Comparison of ENCODE assay signal across 7 mouse cellular contexts in genomic region chr14:79771802-79772511, GRCm38 (mm10). TPM values are rescaled to one million over a fixed set of nuclear protein-coding genes. Genes with fewer than 3 reads are reported as not detected.
DNase-seq lines count a peak whose midpoint lies in the region; ATAC-seq and TF ChIP-seq lines count a peak whose summit lies in the region.

No protein-coding gene starts in this region.

- peak overlapping the region; percentile 69 for H3K4me2 ChIP-seq in lung, embryonic 14.5 days
- peak overlapping the region; percentile 83 for H3K4me2 ChIP-seq in forebrain, embryonic 14.5 days (ENCODE audit: low read length)
- peak overlapping the region; percentile 80 for H3K4me2 ChIP-seq in limb, embryonic 15.5 days
- H3K4me2 ChIP-seq in stomach, embryonic 14.5 days (replicated peaks; ENCODE audit: low read depth, low read length), result peak overlapping the region; percentile 69

- no peaks in the 10 kb centered on the region for H3K9me3 ChIP-seq in lung, embryonic 14.5 days (ENCODE audit: low read depth, low read length)
- H3K9me3 ChIP-seq in forebrain, embryonic 14.5 days (replicated peaks; ENCODE audit: control insufficient read depth, low read length), result 0 out of 2 replicates have a peak, but pooled peaks cover 4% of the 10 kb centered on the region
- no peaks in the 10 kb centered on the region for H3K9me3 ChIP-seq in limb, embryonic 15.5 days
- H3K9me3 ChIP-seq in stomach, embryonic 14.5 days (ENCODE audit: control insufficient read depth, low read depth, low read length), result no peaks in the 10 kb centered on the region

- WGBS in lung, embryonic 14.5 days, result 2% methylated on average over 20 of the region's 20 CpGs
- WGBS in forebrain, embryonic 14.5 days, result under 1% methylated on average over 20 of the region's 20 CpGs
- WGBS in limb, embryonic 15.5 days, result 2% methylated on average over 20 of the region's 20 CpGs
- WGBS in stomach, embryonic 14.5 days, result 2% methylated on average over 20 of the region's 20 CpGs

- H3K27me3 ChIP-seq in lung, embryonic 14.5 days (ENCODE audit: insufficient read depth, low read length), result peaks cover 84% of the 10 kb centered on the region
- peaks cover 20% of the 10 kb centered on the region; the same call in 1 of the 2 replicates for H3K27me3 ChIP-seq in forebrain, embryonic 14.5 days (replicated peaks; ENCODE audit: control insufficient read depth, insufficient read depth, low read length)
- peaks cover 93% of the 10 kb centered on the region for H3K27me3 ChIP-seq in limb, embryonic 15.5 days
- H3K27me3 ChIP-seq in stomach, embryonic 14.5 days (ENCODE audit: control insufficient read depth, insufficient read depth, low read length), result peaks cover 58% of the 10 kb centered on the region

- TF ChIP-seq CTCF in lung, embryonic 14.5 days (IDR thresholded peaks at IDR 0.05; ENCODE audit: low read depth), result no peak

- H3K4me3 ChIP-seq in lung, embryonic 14.5 days (ENCODE audit: low read depth, low read length), result peak overlapping the region; percentile 35
- peak overlapping the region; percentile 60 for H3K4me3 ChIP-seq in forebrain, embryonic 14.5 days (ENCODE audit: low read depth, low read length)
- H3K4me3 ChIP-seq in limb, embryonic 15.5 days, result peak overlapping the region; percentile 43
- peak overlapping the region; percentile 29 for H3K4me3 ChIP-seq in stomach, embryonic 14.5 days (ENCODE audit: low read depth, low read length)

- ATAC-seq in lung, embryonic 14.5 days (ENCODE audit: insufficient read depth), result no peak
- ATAC-seq in forebrain, embryonic 14.5 days, result peak; percentile 18; the same call in 1 of the 2 replicates
- no peak for ATAC-seq in limb, embryonic 15.5 days (ENCODE audit: insufficient number of reproducible peaks, low FRiP score, low TSS enrichment, low read depth)
- ATAC-seq in stomach, embryonic 14.5 days (ENCODE audit: insufficient number of reproducible peaks, insufficient read depth, low FRiP score, low read depth), result no peak

- no peaks in the 10 kb centered on the region for H3K36me3 ChIP-seq in lung, embryonic 14.5 days (ENCODE audit: insufficient read depth)
- no peaks in the 10 kb centered on the region for H3K36me3 ChIP-seq in forebrain, embryonic 14.5 days (ENCODE audit: control insufficient read depth, insufficient read depth, low read length)
- no peaks in the 10 kb centered on the region for H3K36me3 ChIP-seq in limb, embryonic 15.5 days
- H3K36me3 ChIP-seq in stomach, embryonic 14.5 days (ENCODE audit: control insufficient read depth, insufficient read depth, low read length), result no peaks in the 10 kb centered on the region

- H3K9ac ChIP-seq in lung, embryonic 14.5 days, result no peak overlapping the region
- H3K9ac ChIP-seq in forebrain, embryonic 14.5 days (ENCODE audit: low read length), result peak overlapping the region; percentile 66
- no peak overlapping the region for H3K9ac ChIP-seq in limb, embryonic 15.5 days
- no peak overlapping the region for H3K9ac ChIP-seq in stomach, embryonic 14.5 days (replicated peaks; ENCODE audit: low read depth, low read length)

- peaks cover 5% of the 10 kb centered on the region; the same call in 1 of the 2 replicates for H3K4me1 ChIP-seq in lung, embryonic 14.5 days (ENCODE audit: insufficient read depth)
- H3K4me1 ChIP-seq in forebrain, embryonic 14.5 days (ENCODE audit: control insufficient read depth, insufficient read depth, low read length), result peaks cover 31% of the 10 kb centered on the region
- peaks cover 48% of the 10 kb centered on the region for H3K4me1 ChIP-seq in limb, embryonic 15.5 days
- peaks cover 18% of the 10 kb centered on the region; the same call in 1 of the 2 replicates for H3K4me1 ChIP-seq in stomach, embryonic 14.5 days (ENCODE audit: control insufficient read depth, insufficient read depth, low read length)

- DNase-seq in lung, embryonic 14.5 days, result peak; percentile 7
- no peak for DNase-seq in lung, postnatal 36 days
- peak; percentile 89 for DNase-seq in forebrain, embryonic 14.5 days (ENCODE audit: low spot score)
- no peak for DNase-seq in thymus, postnatal 14 days
- DNase-seq in T-cell, adult 2 months (ENCODE audit: low spot score), result no peak

- no peak overlapping the region for H3K27ac ChIP-seq in lung, embryonic 14.5 days (ENCODE audit: low read depth)
- peak overlapping the region; percentile 90 for H3K27ac ChIP-seq in forebrain, embryonic 14.5 days (ENCODE audit: low read depth, low read length)
- no peak overlapping the region for H3K27ac ChIP-seq in limb, embryonic 15.5 days
- H3K27ac ChIP-seq in stomach, embryonic 14.5 days (ENCODE audit: low read length), result no peak overlapping the region

RNA-seq across cellular contexts. Expression of gene Pcdh8, which starts 0.8 kb away (rescaled TPM):
- polyA plus RNA-seq in lung, embryonic 14.5 days (2014; fragmentation: Nextera tagmentation; extraction: Ambion mirVana), result 0.08 and 0.14 TPM in 2 replicates
- 22.7 and 35.1 TPM in 2 replicates for polyA plus RNA-seq in forebrain, embryonic 14.5 days (2014; fragmentation: Nextera tagmentation; extraction: Ambion mirVana)
- polyA plus RNA-seq in limb, embryonic 15.5 days (2015; fragmentation: Nextera tagmentation; extraction: Ambion mirVana), result 2.2 and 4.1 TPM in 2 replicates
- 0.98 and 1.5 TPM in 2 replicates for polyA plus RNA-seq in stomach, embryonic 14.5 days (2014; fragmentation: Nextera tagmentation; extraction: Ambion mirVana)

Comparison
In these comparisons a context has a peak if more than half of its experiments do, and no peak if none do; other contexts are left out.
1. DNase-seq: peak in lung, embryonic 14.5 days (single experiment) and forebrain, embryonic 14.5 days (single experiment); none in lung, postnatal 36 days (single experiment), thymus, postnatal 14 days (single experiment) and T-cell, adult 2 months (single experiment).
2. Peak in every context shown above with its lines, with median percentiles within 50 percentile points of each other: H3K4me2 ChIP-seq and H3K4me3 ChIP-seq.